Mouse (Mus musculus) adrenal gland, postnatal 25 days (tissue): ENCODE data around the gene Pde5a. TPM values are rescaled to one million over a fixed set of nuclear protein-coding genes. Genes with fewer than 3 reads are reported as not detected.

Experiments used
- DNase-seq: peaks from one replicate; pipeline ENCODE4 v3.0.0; 2021; ENCODE audit warnings: mixed read lengths
- total RNA-seq: library from RNA; stranded (reverse); gene quantifications from 2 replicates; pipeline ENCODE4 v1.2.3, GENCODE M21; 2021

Gene Pde5a
- total RNA-seq, 1 experiment from 2014 or later, result 30.3 TPM

DNA sequence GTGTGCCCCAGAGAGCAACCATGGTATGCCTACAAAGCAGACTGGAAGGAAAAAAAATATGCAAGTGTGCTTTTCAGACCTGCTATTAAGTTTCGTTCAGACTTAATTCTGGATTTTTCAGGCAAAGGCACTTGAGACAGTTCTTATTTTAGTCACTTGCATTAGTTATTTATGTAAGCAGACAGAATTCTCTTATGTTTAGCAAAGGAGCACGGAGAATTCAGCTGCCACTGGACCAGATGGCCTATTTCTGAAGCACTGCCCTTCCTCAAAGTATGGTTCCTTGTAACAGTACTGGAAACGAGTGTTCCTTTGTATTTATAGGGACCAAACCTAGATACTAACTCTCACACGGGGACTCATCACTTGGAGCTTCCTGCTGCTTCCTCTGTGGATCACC lies 38.2 kb downstream of the Pde5a start:
- no peak for DNase-seq

DNA sequence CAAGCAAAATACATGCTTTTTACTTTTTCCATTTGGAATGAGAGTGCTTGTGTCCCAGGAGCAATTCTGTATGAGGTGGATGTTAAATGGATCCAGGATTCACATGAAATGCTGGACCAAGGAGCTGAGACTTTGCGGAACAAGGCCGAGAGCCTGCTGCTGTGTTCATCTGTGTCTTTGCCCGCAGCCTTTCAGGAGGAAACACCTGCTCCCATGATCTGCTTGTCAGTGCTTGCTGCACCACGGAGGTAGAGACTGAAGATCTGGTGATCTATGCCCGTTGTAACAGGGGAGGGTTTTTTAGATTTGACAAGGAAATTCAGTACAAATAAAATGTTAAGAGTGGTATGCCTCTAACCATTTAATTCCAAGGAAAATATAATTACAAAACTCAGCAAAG lies 39.1 kb downstream of the Pde5a start:
- DNase-seq, result no peak

DNA sequence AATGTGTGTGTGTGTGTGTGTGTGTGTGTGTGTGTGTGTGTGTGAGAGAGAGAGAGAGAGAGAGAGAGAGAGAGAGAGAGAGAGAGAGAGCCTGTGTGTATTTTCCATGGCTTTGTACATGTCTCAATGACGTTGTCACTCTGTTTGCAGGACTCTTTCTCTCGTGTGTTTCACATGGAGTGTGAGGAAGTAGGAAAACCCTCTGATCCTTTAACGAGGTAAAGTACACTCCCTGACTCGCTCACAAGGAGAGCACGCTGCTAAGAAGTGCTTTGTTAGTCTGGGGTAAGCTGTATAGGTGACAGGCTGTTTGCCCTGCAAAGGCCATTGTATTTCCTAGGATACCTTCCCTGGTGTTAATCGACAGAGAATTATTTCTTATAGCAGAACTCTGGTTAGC lies 52.7 kb downstream of the Pde5a start:
- DNase-seq, result no peak

DNA sequence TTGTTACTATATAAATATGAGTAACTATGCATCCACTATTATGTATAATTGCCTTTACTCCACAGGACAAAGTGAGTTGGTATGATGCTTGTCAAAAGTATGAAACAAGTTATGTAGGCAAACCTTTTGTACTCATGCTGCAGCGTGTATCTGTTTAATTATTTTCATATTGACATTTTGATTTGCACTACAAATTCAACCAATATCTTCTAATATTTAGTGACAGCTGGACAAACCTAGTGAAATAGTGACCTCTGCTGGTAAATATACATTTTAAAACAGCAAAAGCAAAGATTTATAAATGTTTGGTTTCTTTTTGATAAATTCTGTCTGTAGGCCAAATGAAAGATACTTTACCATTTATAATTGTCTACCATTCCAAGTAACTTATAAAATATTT lies 55.5 kb downstream of the Pde5a start:
- DNase-seq, result no peak

DNA sequence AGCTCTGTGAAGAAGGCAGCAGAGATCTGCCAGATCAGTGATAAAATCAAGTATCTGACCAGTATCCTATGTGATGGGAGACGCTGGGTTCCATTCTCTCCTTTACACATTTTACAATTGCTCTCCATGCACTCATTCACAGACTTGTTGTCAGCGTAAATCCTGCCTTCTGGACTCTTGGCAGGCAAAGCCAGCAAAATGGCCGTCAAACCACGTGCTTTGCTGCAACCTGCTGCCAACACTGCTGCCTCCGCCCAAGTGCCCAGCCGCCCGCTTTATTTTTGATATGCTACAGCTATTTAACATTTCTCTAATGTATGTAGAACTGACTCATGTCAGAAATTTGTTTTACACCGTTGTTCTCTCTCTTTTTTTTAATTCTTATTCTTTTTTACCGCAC lies 59.6 kb downstream of the Pde5a start:
- no peak for DNase-seq

DNA sequence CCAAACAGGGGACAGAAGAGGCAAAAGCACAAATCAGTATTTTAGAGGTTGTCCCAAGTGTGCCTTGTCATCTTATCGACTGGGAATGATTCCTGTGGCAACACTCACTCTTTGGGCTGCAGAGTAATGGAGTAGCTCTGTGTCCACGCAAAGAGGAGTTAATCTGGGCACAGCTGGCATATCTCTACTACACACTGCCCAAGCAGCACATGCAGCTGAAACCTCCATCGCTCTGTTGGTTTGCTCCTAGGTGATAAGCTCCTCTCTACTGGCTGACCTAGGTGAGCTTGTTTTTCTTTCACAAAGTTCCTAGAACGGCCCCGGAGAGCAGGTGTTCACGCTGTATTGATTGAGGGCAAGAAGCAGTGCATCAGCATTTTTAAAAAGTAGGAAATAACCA lies 60.8 kb downstream of the Pde5a start:
- no peak for DNase-seq

DNA sequence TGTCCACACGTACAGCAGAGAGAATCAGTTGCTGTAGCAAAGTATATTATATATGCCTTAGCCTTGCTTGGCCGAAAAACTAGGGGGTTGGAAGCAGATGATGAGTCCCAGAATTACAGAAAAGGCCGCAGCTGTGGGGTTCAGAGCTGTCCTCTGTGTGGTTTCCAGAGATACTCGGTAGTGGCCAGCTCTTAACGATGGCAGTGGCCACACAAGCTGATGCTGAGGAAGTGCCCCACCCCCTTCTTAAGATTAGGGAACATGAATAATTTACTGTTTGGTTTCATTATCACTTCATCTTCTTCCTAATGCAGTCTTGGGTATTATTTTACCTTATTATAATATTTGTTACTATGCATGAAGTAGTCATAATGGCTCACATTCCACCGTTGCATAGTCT lies 71.3 kb downstream of the Pde5a start:
- DNase-seq, result no peak

DNA sequence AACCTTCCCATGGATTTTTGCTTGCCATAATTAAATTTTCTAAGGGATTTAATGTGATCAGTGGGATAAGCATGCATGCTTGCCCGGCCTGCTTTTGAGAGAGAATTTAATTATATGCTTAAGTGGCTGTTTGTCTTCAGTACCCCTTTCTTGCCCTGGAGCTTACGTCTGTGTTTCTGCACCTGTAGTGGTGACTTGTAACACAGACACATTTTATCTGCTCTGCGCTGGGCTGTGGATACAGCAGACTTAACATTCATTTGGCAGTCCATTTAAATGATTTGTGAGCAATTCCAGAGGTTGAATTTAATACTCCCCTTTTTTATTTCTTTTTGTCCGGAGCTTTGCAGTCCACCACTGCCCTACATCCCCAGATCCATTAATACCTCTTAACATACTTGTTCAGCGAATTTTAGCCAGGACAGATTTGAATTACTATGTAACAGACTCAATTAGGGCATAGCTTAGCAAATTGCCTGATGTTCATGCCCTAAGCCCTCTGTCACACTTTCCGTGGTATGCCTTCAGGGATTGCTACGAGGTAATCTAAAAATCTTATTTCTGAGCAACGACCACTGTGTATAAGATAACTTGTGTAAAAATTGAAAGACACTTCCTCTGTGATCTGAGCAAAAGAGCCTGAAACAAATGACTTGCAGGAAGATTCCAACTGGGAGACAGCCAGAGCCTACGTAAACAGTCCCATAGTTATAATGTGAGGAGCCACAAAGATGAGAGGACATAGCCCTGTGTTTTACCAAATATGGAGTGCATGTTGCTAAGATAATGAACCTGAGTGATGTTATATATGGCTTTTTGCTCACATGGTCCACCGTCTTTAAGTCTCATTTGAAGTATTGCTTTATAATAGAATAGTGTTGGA lies 72.0 kb downstream of the Pde5a start:
- DNase-seq, result no peak

DNA sequence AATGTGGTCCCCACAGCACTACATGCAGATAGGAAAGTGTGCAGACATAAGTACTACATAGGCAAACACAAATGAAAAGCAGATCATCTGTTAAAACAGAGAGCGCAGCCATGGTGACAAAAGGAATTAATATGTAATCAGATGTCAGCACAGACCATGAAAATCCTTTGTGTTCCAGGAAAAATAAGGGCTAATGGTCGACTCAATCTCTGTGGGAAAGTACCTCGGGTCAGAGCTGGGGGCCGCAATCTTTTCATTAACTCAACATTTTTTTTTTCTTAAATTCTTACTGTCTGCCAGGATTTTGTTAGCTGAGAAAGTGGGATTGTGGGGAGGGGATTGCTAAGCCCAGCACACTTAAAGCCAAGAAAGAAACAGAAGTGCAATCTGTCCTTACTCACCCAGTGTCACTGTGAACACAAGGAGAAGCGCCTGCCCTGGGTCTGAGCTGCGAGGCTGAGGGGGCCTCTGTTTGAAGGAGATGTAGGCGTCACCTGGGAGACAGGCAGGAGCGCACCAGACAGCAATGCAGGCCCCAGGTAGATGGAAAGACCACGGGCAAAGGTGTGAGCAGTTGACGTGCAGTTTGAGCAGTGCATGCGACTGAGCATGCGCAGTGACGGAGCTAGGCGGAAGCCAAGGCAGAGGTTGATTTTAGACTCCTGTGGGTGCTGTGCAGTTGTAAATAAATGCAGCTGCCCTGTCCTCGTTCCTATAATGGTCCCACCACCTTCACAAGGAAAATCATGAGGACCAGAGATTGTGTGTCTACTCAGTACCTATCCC lies 72.9 kb downstream of the Pde5a start:
- no peak for DNase-seq

DNA sequence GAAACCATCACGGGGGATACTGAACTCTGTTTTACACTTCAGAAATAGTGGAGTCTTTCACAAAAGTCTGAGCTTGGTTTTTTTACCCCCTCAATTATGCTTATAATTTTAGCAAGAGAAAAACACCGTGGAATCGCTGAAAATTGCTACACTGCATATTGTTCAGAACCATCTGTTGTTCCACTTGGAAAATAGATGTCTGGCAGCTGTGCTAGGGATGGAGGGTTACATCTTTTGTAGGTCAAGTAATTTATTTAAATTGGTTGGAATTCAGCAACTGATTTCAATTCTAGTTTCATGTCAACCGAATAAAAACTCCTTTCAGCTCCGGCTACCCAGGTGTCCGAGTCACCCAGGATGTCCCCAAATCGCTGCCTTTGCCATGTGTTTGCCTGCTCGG lies 78.6 kb downstream of the Pde5a start:
- DNase-seq, result no peak

DNA sequence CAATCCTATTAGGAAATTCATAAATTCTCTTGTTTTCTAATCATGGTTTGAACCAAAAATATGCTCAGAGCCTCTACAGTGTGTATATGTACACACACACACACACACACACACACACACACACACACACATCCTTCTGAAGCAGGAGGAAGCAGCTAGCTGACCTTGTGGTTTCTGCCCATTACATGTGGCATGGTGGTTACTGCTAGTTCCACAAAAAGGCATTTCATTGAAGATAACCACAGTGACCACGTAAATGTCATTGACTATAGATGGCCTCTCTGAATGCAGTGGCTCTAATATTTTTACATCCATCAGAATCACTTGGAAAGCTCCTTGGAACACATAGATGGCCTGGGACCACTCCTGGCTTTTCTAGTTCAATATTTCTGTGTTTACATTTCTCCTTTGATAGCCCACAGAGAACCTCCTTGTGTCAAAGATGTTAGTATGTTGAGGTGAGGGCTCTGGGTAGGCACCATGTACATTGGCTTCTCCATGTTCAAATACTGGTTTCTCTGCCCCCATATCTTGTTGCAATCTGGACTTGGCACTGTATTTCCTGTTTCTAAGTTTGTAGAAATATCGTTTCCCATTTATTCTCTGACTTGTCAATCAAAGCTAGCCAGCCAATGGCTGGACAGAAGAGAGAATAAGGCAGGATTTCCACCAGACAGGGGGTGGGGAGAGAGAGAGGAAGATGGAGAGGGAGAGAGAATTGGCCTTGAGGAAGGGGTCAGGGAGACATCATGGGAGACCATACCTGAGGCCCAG lies 81.5 kb downstream of the Pde5a start:
- no peak for DNase-seq

DNA sequence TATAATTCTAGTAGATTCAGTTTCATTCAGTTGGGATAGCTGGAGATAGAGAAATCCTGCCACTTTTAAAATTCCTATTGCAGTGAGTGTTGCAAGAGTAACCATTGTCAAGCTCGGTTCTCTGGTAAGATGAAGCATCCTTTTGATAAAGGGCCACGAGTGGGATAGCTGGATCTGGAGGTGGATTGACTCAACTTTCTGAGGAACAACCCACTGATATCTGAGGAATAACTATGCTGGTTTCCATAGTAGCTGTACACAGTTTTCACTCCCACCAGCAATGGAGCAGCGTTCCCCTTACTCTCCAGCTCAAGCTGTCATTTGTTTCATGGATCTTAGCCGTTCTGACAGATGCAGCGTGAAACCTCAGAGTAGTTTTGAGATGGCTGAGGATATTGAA lies 82.2 kb downstream of the Pde5a start:
- no peak for DNase-seq

DNA sequence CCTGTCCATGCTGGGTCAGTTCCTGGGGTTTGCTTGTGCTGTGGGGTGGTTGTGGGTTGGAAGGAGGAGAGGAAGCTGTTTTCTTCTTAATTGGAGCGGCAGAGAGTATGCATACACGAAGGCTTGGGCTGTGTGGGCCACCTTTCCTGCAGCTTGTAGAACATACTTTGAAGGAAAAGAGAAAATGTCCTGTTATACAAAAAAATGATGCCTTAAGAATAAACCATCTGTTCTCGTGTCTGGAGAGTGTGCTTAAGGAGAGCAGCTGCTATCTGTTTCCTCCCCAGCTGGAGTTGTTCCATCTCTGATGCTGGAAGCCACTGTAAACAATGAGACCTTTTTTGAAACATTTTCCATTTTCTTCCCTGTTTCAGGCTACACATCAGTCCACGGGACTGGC lies 85.8 kb downstream of the Pde5a start:
- DNase-seq, result no peak

DNA sequence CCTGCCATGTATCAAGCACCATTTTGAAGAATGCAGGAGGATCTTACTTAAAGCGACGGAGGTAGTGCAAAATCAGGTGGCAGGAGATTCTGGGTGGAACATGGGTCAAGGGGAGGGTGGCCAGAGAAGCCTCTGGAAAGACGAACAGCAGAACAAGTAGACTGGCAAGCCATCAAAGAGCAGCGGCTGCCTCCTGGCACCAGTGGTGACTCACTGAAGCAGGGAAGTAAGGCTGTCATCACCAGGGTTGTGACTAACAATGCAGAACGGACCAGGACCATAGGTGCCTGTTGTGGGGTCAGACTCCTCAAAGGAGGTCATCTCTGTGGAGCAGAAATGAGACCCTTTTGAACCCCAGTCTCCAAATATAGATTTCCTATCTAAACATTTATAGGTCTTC lies 89.5 kb downstream of the Pde5a start:
- DNase-seq, result peak; percentile 44

DNA sequence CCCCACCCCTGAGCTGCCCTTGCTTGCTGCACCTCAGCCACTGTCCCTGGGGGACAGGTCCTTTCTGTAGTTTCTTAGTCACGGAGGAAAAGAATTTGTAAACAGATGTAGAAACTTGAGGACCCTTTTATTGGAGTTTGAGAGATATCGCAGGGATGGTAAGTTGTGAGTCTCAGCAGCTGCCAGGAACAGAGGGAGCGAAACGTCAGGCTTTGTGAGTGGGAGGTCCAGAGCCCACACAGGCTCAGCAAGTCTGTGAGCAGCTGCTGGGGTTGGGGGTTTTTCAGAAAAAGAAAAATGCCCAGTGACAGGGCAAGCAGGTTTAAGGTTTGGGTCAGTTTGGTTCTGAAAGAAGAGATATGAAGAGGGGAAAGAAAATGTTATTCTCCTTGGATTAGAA lies 92.0 kb downstream of the Pde5a start:
- DNase-seq, result no peak

DNA sequence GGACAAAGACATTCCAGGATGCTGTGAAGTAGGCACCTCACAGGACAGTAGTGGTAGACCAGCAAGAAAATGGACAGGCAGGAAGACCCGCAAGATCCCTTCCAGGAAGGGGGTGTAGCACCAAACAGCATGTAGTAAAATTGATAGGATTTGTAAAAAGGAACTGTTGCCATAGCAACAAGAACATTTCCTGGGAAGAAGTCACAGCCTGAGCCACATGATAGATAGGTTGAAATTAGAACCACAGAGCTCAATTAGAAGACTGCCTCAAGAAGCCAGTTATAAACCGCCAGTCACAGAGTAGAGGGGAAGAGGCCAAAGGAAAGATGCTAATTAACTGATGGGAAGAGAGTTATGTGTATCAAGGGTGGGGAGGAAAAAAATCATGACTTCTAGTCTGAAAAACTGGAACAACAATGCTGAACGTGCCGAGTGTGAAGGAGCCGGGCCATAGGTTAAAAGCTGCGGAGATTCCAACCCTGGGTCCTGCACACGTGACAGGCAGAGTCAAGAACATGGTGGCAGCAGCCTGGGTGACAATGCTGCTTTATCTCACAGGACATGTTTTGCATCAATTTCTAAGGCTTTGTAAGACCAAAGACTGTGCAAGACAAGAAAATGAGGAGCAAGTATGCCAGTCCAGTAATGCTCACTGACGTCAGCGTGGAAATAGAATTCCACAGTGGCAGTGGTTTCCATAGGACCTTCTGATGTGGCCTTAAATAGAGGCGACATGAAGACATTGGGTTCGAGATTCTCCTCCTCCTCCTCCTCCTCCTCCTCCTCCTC lies 99.7 kb downstream of the Pde5a start:
- DNase-seq, result no peak

DNA sequence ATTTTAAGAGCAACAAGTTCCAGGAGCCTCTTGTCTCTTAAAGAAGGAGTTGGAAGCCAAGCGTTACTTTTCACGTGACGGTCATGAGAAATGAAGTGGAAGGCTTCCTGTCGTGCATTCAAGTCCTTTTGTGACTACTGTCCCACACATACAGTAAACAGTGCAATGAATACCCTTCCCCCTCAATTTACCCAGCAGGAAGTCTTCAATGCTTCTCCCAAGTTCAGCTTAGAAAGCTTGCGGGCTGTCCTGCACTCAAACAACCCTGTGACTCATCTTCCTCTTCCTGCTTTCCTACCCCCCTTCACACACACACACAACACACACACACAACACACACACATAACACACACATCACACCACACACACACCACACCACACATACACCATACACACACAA lies 105.8 kb downstream of the Pde5a start:
- DNase-seq, result no peak

DNA sequence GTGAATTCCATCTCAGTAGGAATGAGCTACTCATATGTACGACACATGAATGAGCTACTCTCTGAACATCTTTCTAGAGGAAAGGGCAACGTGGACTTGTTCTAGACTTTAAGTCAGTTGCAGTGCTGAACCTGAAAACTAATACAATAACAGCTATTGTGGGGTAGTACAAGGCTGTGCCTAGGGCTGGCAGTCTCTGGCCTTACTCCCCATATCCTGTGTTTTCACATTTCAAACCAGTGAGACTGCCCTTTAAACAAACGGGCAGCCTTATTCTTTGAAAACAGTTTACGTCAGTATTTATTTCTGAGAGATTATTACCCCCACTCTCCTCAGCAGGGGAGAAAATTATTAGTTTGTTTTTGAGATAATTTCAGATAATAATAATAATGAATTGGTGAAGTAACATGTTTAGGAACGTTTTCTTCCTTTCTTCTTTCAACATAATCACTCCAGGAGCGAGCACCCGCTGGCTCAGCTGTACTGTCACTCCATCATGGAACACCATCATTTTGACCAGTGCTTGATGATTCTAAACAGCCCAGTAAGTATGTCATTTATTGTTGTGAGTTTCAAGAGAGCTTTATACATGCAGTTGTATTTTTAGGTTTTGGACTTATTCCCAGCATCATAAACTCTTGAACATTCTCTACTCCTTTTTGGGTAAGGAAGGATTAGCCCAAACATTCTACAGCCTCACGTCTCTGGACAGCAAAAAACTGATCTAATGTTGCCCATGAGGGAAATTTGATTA lies 106.5 kb downstream of the Pde5a start:
- DNase-seq, result no peak

DNA sequence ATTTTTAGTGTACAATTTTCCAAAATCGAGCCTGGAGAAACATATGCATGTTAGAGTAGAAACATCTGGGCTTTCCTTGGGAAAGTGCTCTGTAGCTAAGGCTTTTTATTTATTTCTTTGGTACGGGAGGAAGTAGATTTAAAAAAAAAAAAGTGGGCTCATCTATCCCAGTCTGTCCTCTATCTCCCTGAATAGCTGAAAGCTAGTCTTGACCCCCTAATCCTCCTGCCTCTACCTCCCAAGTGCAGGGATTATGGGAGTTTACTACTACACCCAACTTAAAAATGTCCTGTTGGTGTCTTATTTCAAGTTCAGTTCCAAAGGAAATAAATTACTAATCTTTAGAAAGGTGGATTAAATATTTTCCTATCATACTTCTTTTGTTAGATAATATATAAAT lies 108.9 kb downstream of the Pde5a start:
- DNase-seq, result no peak

DNA sequence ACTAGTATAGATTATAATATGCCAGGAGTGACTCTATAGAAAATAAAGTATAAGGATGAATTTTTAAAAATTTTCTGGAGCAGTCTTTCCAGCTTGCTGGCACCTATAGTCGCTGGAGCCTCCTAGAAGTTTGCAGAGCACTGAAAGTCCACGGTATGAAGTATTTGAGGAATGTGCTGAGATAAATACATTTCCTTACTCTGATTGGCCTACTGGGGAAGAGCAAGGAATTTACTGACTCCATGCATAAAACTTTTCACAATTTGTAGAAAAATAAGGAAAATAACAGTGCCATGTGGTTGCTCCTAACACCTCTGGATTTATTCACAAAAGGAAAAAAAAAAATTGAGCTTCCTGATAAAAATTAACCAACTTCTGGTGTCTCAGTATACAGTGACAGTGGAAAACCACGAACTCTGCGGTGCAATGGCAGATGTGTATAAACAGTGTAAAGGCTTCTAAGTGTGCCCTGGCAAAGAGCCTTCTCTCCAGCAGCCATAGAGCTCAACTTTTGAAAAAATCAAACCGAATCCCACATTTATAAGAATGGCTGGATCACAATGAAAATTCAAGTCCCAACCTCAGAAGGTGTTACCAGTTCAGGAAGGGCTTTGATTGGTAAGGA lies 119.8 kb downstream of the Pde5a start:
- DNase-seq, result no peak

DNA sequence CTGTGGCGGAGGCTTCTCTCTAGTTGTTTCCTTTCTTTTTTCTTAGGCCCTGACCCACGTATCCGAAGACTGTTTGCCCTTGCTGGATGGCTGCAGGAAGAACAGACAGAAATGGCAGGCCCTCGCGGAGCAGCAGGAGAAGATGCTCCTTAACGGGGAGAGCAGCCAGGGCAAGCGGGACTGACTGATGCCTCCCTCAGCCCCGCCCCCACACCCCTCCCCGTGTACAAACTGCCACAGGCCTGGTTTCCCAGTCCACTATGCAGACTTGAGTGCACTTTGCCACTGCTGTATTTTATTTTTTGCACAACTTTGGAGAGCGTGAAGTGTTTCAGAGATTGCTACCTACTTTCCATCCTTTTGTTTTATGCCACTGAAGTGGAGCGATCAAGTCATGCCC lies 126.4 kb downstream of the Pde5a start:
- DNase-seq, result no peak
